Mouse (Mus musculus): Measurements from ENCODE around the gene BC025920. TPM values are rescaled to one million over a fixed set of nuclear protein-coding genes. Genes with fewer than 3 reads are reported as not detected.
"Not testable (repeated sequence)": the region's sequence is repeated elsewhere in the genome, so short reads cannot be mapped to it uniquely, and the experiment has no call there.

The BC025920 gene
- polyA plus RNA-seq, 1 experiment: 1.7 TPM

- no peak for DNase-seq (ENCODE audit: low read depth)
Observed at GRCm38 (mm10) chr10:81642648-81643448, 36.8 kb downstream of the BC025920 start.

GRCm38 (mm10) chr10:81643449-81644055 is 37.5 kb downstream of the BC025920 start:
- DNase-seq (ENCODE audit: low read depth): peak; percentile 55

DNA sequence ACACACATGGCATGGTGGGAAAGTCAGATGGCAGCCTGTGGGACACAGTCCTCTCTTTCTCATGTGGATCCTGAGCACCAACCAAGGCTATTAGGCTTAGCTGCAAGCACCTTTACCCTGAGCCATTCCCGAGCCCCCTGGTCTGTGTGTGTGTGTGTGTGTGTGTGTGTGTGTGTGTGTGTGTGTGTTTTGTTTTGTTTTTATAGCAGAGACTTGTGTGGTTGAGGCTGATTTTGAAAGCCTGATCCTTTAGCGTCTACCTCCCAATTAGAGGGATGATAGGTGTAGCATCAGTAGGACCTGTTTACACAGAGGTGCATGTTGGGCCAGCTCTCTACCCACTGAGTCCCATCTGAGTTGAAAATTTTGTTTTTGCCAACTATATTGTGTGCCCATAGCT is 38.1 kb downstream of the BC025920 start:
- DNase-seq (ENCODE audit: low read depth): no peak

DNA sequence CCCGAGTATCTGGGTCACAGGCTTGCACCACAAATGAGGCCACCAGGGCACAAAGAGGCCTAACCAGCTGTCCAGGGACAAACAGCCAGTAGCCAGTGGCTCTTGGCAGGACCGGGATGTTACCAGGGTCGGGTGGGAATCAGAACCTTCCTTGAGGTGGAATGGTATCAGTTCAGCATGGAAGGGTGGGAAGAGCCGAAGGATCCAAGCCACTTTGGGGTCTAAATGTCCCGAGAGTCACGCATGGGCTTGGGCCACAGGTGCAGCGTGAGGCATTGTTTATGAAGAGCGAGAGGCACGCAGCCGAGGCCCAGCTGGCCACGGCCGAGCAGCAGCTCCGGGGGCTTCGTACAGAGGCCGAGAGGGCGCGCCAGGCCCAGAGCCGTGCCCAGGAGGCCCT is 38.6 kb downstream of the BC025920 start:
- no peak for DNase-seq (ENCODE audit: low read depth)

DNA sequence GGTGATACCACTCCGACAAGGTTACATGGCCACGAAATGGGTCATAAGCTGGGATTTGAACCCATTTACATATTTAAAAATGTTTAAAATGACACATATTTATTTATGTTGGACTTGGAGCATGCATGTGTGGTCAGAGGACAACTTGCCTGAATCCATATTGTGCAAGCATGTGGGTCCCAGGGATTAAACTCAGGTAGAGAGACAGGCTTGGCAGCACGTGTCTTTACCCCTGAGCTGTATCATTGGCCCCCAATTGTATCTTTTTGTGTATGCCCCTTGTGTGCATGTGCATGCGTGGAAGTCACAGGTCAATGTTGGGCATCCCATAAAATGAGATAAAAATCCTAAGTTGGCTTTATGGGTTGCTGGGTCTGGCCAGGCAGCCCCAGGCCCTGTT is 39.3 kb downstream of the BC025920 start:
- DNase-seq (ENCODE audit: low read depth): no peak

DNA sequence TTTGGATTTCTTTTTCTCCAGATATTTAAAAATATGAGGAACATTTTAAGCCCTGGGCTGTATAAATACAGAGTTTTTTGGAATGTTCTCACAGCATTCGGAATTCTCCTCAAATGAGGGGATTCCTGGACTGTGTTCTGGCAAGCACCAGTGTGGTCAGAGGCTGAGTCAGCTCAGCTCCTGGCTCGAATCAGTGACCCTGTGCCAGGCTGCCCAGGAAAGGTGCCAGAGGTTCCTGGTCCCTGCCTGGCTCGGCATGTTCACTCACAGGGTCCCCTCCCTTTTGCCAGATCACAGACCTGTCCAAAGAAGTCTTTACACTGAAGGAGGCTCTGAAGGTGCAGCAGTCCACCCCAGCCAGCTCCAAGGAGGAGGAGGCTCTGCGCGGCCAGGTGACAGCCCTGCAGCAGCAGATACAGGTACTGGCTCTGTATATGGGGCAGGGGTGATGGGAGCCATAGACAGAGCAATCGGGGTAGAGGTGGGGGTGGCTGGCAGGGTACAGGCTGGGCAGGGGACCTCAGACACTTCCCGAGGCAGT is 40.0 kb downstream of the BC025920 start:
- DNase-seq (ENCODE audit: low read depth): no peak

GRCm38 (mm10) chr10:81648803-81649775 is 43.0 kb downstream of the BC025920 start, which contains the start of gene Gm10778:
Gm10778 (plus strand) TSS chr10:81649059.
- DNase-seq (ENCODE audit: low read depth): not testable (repeated sequence)

- DNase-seq (ENCODE audit: low read depth): no peak
Observed at GRCm38 (mm10) chr10:81655178-81655577, 49.1 kb downstream of the BC025920 start.

- DNase-seq (ENCODE audit: low read depth): no peak
Observed at GRCm38 (mm10) chr10:81656174-81656573, 50.1 kb downstream of the BC025920 start.

Other genes with a start within 250 kb of the BC025920 start
- gene Mfsd12, start 248.8 kb upstream of the BC025920 start, polyA plus RNA-seq (2012; rRNA removed): 29.8 and 39.5 TPM in 2 replicates
- 1.7 and 2.0 TPM in 2 replicates for gene 4930404N11Rik, start 240.5 kb upstream of the BC025920 start, polyA plus RNA-seq (2012; rRNA removed)
- gene Fzr1, start 227.8 kb upstream of the BC025920 start, polyA plus RNA-seq (2012; rRNA removed): 48.7 and 59.7 TPM in 2 replicates
- gene Dohh, start 221.8 kb upstream of the BC025920 start, polyA plus RNA-seq (2012; rRNA removed): 93.9 and 96.3 TPM in 2 replicates
- gene Gm48551, start 221.8 kb upstream of the BC025920 start, polyA plus RNA-seq (2012; rRNA removed): 3.3 and 4.2 TPM in 2 replicates
- 3.1 and 5.6 TPM in 2 replicates for gene Gm48552, start 217.3 kb upstream of the BC025920 start, polyA plus RNA-seq (2012; rRNA removed)
- 28.6 and 32.6 TPM in 2 replicates for gene Smim24, start 213.2 kb upstream of the BC025920 start, polyA plus RNA-seq (2012; rRNA removed)
- 33.6 and 61.6 TPM in 2 replicates for gene Nfic, start 150.6 kb upstream of the BC025920 start, polyA plus RNA-seq (2012; rRNA removed)
- 0.27 and 0.67 TPM in 2 replicates for gene Celf5, start 123.6 kb upstream of the BC025920 start, polyA plus RNA-seq (2012; rRNA removed)
- 115 and 131 TPM in 2 replicates for gene Ncln, start 109.9 kb upstream of the BC025920 start, polyA plus RNA-seq (2012; rRNA removed)
- 2.8 and 3.5 TPM in 2 replicates for gene S1pr4, start 106.1 kb upstream of the BC025920 start, polyA plus RNA-seq (2012; rRNA removed)
- gene Gna15, start 82.0 kb upstream of the BC025920 start, polyA plus RNA-seq (2012; rRNA removed): 3.3 and 4.7 TPM in 2 replicates
- gene Gna11, start 61.1 kb upstream of the BC025920 start, polyA plus RNA-seq (2012; rRNA removed): 202 and 223 TPM in 2 replicates
- 651 and 877 TPM in 2 replicates for gene Aes, start 46.8 kb upstream of the BC025920 start, polyA plus RNA-seq (2012; rRNA removed)
- 75.0 and 107 TPM in 2 replicates for gene Tle2, start 31.7 kb upstream of the BC025920 start, polyA plus RNA-seq (2012; rRNA removed)
- gene Tle6, start 5.2 kb upstream of the BC025920 start, polyA plus RNA-seq (2012; rRNA removed): 14.2 and 31.0 TPM in 2 replicates
- 27.7 and 28.5 TPM in 2 replicates for gene Sirt6, start 21.5 kb downstream of the BC025920 start, polyA plus RNA-seq (2012; rRNA removed)
- gene Ankrd24, start 22.3 kb downstream of the BC025920 start, polyA plus RNA-seq (2012; rRNA removed): 38.6 and 40.5 TPM in 2 replicates
- 0.36 and 0.60 TPM in 2 replicates for gene Gm10778, start 42.8 kb downstream of the BC025920 start, polyA plus RNA-seq (2012; rRNA removed)
- 0.76 and 1.2 TPM in 2 replicates for gene Zfp433, start 98.6 kb downstream of the BC025920 start, polyA plus RNA-seq (2012; rRNA removed)
- gene Gm3055, start 164.9 kb downstream of the BC025920 start, polyA plus RNA-seq (2012; rRNA removed): 0.52 and 0.57 TPM in 2 replicates
- 0.05 TPM in 1 of 2 replicates, not detected in the other for gene Gm4767, start 205.9 kb downstream of the BC025920 start, polyA plus RNA-seq (2012; rRNA removed)